Mouse (Mus musculus): ENCODE data around the gene Fdxr. TPM values are rescaled to one million over a fixed set of nuclear protein-coding genes. Genes with fewer than 3 reads are reported as not detected.

The Fdxr gene
- polyA plus RNA-seq, 1 experiment, result 13.9 TPM

GRCm38 (mm10) chr11:115227640-115228039 is 49.2 kb downstream of the Fdxr start:
- TF ChIP-seq TCF12 (IDR thresholded peaks at IDR 0.05; ENCODE audit: insufficient read depth, poor library complexity, severe bottlenecking), result no peak
- TF ChIP-seq USF1 (IDR thresholded peaks at IDR 0.05; ENCODE audit: low read depth), result no peak
- H3K4me3 ChIP-seq, result no peak overlapping the region

DNA sequence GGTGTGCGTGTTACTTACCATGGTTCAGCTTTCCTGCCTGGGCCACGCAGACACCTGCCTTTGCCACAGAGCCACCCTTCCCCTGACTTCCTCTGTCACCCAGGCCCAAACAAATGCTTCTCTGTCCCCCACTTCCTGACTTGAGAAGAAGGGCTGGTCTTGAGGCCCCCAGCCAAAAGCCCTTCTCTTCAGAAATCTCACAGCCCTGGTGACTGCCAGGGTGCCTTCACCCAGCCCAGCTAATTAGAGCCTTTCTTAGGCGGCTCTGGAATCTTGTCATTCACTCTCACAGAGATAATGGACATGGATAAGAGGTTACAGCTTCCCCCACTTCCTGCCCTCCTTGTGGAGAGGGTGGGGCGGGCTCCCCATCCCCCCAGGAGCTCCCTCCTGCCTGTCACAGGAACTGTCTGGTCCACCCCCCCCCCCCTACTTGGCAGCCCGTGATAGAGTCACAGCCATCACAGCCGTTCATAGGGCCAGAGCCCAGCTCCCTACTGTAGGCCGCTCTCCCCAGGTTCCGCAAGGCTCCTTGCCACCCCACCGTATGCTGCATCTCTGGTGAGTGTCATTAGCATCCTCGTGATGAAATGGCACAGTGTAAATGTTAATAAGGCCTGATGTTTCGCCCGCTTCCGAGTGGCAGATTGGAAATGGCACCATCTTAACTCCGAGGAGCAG is 49.9 kb downstream of the Fdxr start:
- no peaks in the 10 kb centered on the region for H3K27me3 ChIP-seq (ENCODE audit: control insufficient read depth, insufficient read depth, insufficient read length)
- TF ChIP-seq TCF3 (IDR thresholded peaks at IDR 0.05; ENCODE audit: insufficient read length, low read depth), result no peak
- TF ChIP-seq POLR2AphosphoS2 (IDR thresholded peaks at IDR 0.05; ENCODE audit: insufficient read length, low read depth), result no peak
- no peak overlapping the region for H3ac ChIP-seq (ENCODE audit: control insufficient read depth, insufficient read length)
- no peaks in the 10 kb centered on the region for H3K79me2 ChIP-seq (ENCODE audit: control insufficient read depth, insufficient read depth)
- H3K36me3 ChIP-seq (ENCODE audit: control insufficient read depth, insufficient read depth), result no peaks in the 10 kb centered on the region
- no peak overlapping the region for H3K4me2 ChIP-seq (ENCODE audit: low read depth)
- H3K4me3 ChIP-seq, result no peak overlapping the region

More at GRCm38 (mm10) chr11:115227640-115228039, 49.2 kb downstream of the Fdxr start:
- no peak overlapping the region for H3ac ChIP-seq (ENCODE audit: control insufficient read depth, insufficient read length)
- H3K27me3 ChIP-seq (ENCODE audit: control insufficient read depth, insufficient read depth, insufficient read length), result no peaks in the 10 kb centered on the region
- no peaks in the 10 kb centered on the region for H3K36me3 ChIP-seq (ENCODE audit: control insufficient read depth, insufficient read depth)
- H3K4me2 ChIP-seq (ENCODE audit: low read depth), result no peak overlapping the region
- no peaks in the 10 kb centered on the region for H3K79me2 ChIP-seq (ENCODE audit: control insufficient read depth, insufficient read depth)

GRCm38 (mm10) chr11:115225301-115225700 is 51.5 kb downstream of the Fdxr start:
- Histone ChIP-seq H3K79me2 (ENCODE audit: control insufficient read depth, insufficient read depth) (no peaks in the 10 kb centered on the region), H3K4me3 (no peak overlapping the region), H3ac (ENCODE audit: control insufficient read depth, insufficient read length) (no peak overlapping the region), H3K27me3 (ENCODE audit: control insufficient read depth, insufficient read depth, insufficient read length) (no peaks in the 10 kb centered on the region), H3K36me3 (ENCODE audit: control insufficient read depth, insufficient read depth) (no peaks in the 10 kb centered on the region), H3K4me2 (ENCODE audit: low read depth) (no peak overlapping the region)
- TF ChIP-seq TCF3 (IDR thresholded peaks at IDR 0.05; ENCODE audit: insufficient read length, low read depth), result no peak
- no peak for TF ChIP-seq E2F4 (IDR thresholded peaks at IDR 0.05; ENCODE audit: insufficient read depth)
- no peak for TF ChIP-seq REST (IDR thresholded peaks at IDR 0.05; ENCODE audit: insufficient read depth, insufficient read length)
- TF ChIP-seq USF1 (IDR thresholded peaks at IDR 0.05; ENCODE audit: low read depth), result no peak
- no peak for TF ChIP-seq SRF (IDR thresholded peaks at IDR 0.05; ENCODE audit: control insufficient read depth, insufficient read length, low read depth)
- TF ChIP-seq CEBPB (IDR thresholded peaks at IDR 0.05; ENCODE audit: insufficient read depth, poor library complexity, severe bottlenecking), result no peak
- no peak for TF ChIP-seq POLR2AphosphoS2 (IDR thresholded peaks at IDR 0.05; ENCODE audit: insufficient read length, low read depth)
- TF ChIP-seq MAX (IDR thresholded peaks at IDR 0.05; ENCODE audit: low read depth), result no peak
- TF ChIP-seq TCF12 (IDR thresholded peaks at IDR 0.05; ENCODE audit: insufficient read depth, poor library complexity, severe bottlenecking), result no peak
- no peak for TF ChIP-seq MYOG (IDR thresholded peaks at IDR 0.05; ENCODE audit: control insufficient read depth in 1 of 3, insufficient read depth in 1 of 3, insufficient read length in 2 of 3, low read depth in 2 of 3)

GRCm38 (mm10) chr11:115224889-115225288 is 52.0 kb downstream of the Fdxr start:
- no peaks in the 10 kb centered on the region for H3K36me3 ChIP-seq (ENCODE audit: control insufficient read depth, insufficient read depth)
- H3ac ChIP-seq (ENCODE audit: control insufficient read depth, insufficient read length), result no peak overlapping the region
- no peak overlapping the region for H3K4me2 ChIP-seq (ENCODE audit: low read depth)

GRCm38 (mm10) chr11:115223877-115224276 is 53.0 kb downstream of the Fdxr start:
- Histone ChIP-seq H3K4me3 (no peak overlapping the region), H3K4me2 (ENCODE audit: low read depth) (no peak overlapping the region)

More at GRCm38 (mm10) chr11:115224889-115225288, 52.0 kb downstream of the Fdxr start:
- no peak for TF ChIP-seq REST (IDR thresholded peaks at IDR 0.05; ENCODE audit: insufficient read depth, insufficient read length)
- H3K4me3 ChIP-seq, result no peak overlapping the region
- H3K27me3 ChIP-seq (ENCODE audit: control insufficient read depth, insufficient read depth, insufficient read length), result no peaks in the 10 kb centered on the region
- no peaks in the 10 kb centered on the region for H3K79me2 ChIP-seq (ENCODE audit: control insufficient read depth, insufficient read depth)

More at GRCm38 (mm10) chr11:115223877-115224276, 53.0 kb downstream of the Fdxr start:
- H3ac ChIP-seq (ENCODE audit: control insufficient read depth, insufficient read length), result no peak overlapping the region
- no peaks in the 10 kb centered on the region for H3K27me3 ChIP-seq (ENCODE audit: control insufficient read depth, insufficient read depth, insufficient read length)
- H3K79me2 ChIP-seq (ENCODE audit: control insufficient read depth, insufficient read depth), result no peaks in the 10 kb centered on the region
- no peak for TF ChIP-seq CEBPB (IDR thresholded peaks at IDR 0.05; ENCODE audit: insufficient read depth, poor library complexity, severe bottlenecking)
- TF ChIP-seq TCF3 (IDR thresholded peaks at IDR 0.05; ENCODE audit: insufficient read length, low read depth), result no peak
- TF ChIP-seq MYOD1 (IDR thresholded peaks at IDR 0.05; ENCODE audit: control insufficient read depth in 1 of 3, insufficient read length in 2 of 3, low read depth in 2 of 3), result no peak
- no peak for TF ChIP-seq TCF12 (IDR thresholded peaks at IDR 0.05; ENCODE audit: insufficient read depth, poor library complexity, severe bottlenecking)
- TF ChIP-seq USF1 (IDR thresholded peaks at IDR 0.05; ENCODE audit: low read depth), result no peak
- no peak for TF ChIP-seq POLR2AphosphoS2 (IDR thresholded peaks at IDR 0.05; ENCODE audit: insufficient read length, low read depth)
- TF ChIP-seq POLR2A (IDR thresholded peaks at IDR 0.05; ENCODE audit: insufficient read length, low read depth), result no peak
- TF ChIP-seq E2F4 (IDR thresholded peaks at IDR 0.05; ENCODE audit: insufficient read depth), result no peak
- no peak for TF ChIP-seq MYOG (IDR thresholded peaks at IDR 0.05; ENCODE audit: control insufficient read depth in 1 of 3, insufficient read depth in 1 of 3, insufficient read length in 2 of 3, low read depth in 2 of 3)
- TF ChIP-seq REST (IDR thresholded peaks at IDR 0.05; ENCODE audit: insufficient read depth, insufficient read length), result no peak
- TF ChIP-seq SRF (IDR thresholded peaks at IDR 0.05; ENCODE audit: control insufficient read depth, insufficient read length, low read depth), result no peak
- no peak for TF ChIP-seq MAX (IDR thresholded peaks at IDR 0.05; ENCODE audit: low read depth)
- H3K36me3 ChIP-seq (ENCODE audit: control insufficient read depth, insufficient read depth), result no peaks in the 10 kb centered on the region
